Mouse (Mus musculus) lung, postnatal 10 days (tissue): ENCODE measurements around the gene Ctbs.

ENCODE experiments used
- DNase-seq: peaks from one replicate; pipeline ENCODE4 v3.0.0; 2021

The Ctbs gene

GRCm38 (mm10) chr3:146499431-146500002 lies 49.9 kb downstream of the Ctbs start, which contains the start of the genes Spata1 and Gng5:
TSS of gene Spata1 (minus strand) at chr3:146499753.
TSS of gene Gng5 (plus strand) at chr3:146499807.
- DNase-seq, result peak; percentile 91

GRCm38 (mm10) chr3:146500003-146500809 lies 50.6 kb downstream of the Ctbs start:
- peak; percentile 77 for DNase-seq

GRCm38 (mm10) chr3:146500810-146501201 lies 51.2 kb downstream of the Ctbs start:
- DNase-seq, result no peak

GRCm38 (mm10) chr3:146501601-146502123 lies 52.1 kb downstream of the Ctbs start:
- no peak for DNase-seq

- no peak for DNase-seq
These were observed 57.1 kb downstream of the Ctbs start for GRCm38 (mm10) chr3:146506711-146507110.
